Mouse (Mus musculus): ENCODE measurements around the gene Zmynd8. TPM values are rescaled to one million over a fixed set of nuclear protein-coding genes. Genes with fewer than 3 reads are reported as not detected.

Zmynd8 gene
- total RNA-seq, 2 experiments from 2014 or later = 13.1 to 23.3 TPM

DNA sequence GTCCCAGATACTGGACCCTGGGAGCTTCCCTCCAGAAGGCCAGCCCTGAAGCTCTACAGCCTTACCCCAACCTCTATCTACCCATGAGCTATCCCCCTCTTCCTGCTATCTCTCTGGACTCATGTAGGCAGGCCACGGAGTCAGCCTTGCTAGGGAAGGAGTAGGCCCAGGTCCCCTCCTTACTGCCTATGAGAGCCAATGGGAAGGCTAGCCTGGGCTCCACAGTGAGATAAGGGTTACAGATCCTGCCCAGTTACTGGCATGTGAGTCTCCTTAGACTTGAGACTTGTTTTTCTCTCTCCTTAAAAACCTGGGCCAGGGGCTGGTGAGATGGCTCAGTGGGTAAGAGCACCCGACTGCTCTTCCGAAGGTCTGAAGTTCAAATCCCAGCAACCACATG, 5.6 kb downstream of the Zmynd8 start:
- TF ChIP-seq CTCF (IDR thresholded peaks at IDR 0.05) = no peak
- no peak for DNase-seq
- Histone ChIP-seq H3K27ac (no peak overlapping the region), H3K4me3 (no peak overlapping the region)
- intact Hi-C loops (cut with DNase I) = no loop called here

DNA sequence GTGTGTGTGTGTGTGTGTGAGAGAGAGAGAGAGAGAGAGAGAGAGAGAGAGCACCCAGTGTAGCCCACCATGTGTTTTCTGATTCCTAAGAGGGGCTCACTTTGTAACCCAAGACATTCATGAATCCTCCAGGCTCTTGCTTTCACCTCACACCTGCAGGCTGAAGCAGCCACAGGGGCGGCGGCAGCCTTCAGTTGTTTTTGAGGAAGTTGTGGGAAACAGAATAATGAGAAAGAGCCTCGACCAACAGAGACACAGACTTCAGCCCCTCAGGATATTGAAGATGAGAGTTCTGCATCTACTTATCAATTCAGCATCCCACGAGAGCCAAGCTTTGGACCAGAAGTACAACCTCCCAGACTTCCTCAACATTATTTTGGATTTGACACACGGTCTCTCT, 6.2 kb downstream of the Zmynd8 start:
- no peak for DNase-seq
- no peak for TF ChIP-seq CTCF (IDR thresholded peaks at IDR 0.05)
- no peak overlapping the region for H3K27ac ChIP-seq
- H3K4me3 ChIP-seq = no peak overlapping the region
- intact Hi-C loops (cut with DNase I) = no loop called here

DNA sequence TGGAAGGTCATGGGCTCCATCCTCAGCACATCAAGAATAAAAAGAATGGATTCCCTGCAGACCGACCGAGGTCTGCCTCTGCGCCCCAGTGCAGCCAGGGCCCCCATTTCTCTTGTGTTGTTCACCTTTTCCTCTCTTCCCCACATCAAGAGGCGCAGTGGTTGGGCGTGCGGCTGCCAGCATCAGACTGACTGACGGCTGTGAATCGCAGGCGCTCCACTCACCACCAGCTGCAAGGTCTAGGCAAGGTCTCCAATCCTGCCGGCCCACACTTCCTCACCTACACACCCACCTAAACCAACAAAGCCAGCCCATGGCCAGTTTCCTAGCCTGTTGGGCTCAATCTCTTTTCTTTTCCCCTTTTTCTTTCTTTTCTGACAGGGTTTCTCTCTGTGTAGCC, 8.4 kb downstream of the Zmynd8 start:
- no peak overlapping the region for H3K4me3 ChIP-seq
- intact Hi-C loops (cut with DNase I) = no loop called here
- no peak for TF ChIP-seq CTCF (IDR thresholded peaks at IDR 0.05)
- DNase-seq = no peak
- H3K27ac ChIP-seq = no peak overlapping the region

DNA sequence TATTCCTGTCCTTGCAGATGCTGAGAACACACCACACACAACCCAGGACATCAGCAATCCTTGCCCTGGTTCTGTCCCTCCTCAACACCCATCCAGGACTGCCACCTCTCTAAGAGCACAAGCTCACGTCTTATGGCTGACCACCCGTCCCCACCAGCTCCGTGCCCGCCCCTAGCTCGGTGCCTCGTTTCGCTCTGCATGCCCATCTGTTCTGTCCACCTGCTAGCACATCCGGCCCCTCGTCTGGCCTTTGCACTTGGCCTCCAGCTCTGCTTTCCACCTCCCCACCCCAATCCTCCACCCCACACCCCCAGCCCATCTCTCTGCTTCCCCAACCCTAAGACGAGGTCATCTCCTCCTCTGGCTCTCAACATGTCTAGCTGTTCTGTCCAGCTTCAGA, 8.9 kb downstream of the Zmynd8 start:
- no peak overlapping the region for H3K4me3 ChIP-seq
- intact Hi-C loops (cut with DNase I) = no loop called here
- no peak overlapping the region for H3K27ac ChIP-seq
- DNase-seq = no peak
- no peak for TF ChIP-seq CTCF (IDR thresholded peaks at IDR 0.05)

DNA sequence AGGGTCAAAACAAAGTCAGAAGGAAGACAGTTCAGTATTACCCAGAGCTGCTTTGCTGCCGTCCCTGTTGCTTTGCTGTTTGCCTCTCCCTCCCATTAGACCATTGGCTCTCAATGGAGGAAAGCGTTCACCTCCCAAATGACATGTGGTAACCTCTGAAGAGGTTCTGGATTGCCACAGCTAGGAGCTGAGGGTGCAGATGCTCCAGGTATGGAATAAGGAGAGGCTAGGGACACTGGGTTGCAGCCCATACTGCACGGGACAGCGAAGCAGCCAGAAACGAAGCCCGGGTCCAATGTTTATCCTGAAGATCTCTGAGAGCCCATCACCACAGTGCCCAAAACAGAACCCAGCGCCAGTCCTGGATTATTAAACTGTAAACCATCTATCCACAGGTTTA, 9.6 kb downstream of the Zmynd8 start:
- intact Hi-C loops (cut with DNase I) = no loop called here
- TF ChIP-seq CTCF (IDR thresholded peaks at IDR 0.05) = no peak
- no peak for DNase-seq
- no peak overlapping the region for H3K4me3 ChIP-seq
- H3K27ac ChIP-seq = peak overlapping the region; percentile 31

DNA sequence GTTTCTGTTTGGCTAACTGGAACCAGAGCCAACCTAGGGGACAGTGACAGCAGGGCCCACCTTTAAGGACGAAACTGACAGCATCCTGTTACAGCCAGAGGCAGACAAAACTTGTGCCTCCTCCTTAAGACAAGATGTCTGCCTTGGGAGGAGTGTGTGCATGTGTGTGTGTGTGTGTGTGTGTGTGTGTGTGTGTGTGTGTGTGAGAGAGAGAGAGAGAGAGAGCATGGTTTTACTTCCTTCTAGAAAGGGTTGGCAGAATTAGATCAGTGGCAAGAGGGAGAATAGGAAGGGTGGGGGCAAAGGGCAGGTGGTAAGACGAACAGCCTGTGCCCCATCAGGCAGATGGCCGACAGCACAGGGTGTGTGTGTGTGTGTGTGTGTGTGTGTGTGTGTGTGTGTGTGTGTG, 10.0 kb downstream of the Zmynd8 start:
- Histone ChIP-seq H3K4me3 (no peak overlapping the region), H3K27ac (peak overlapping the region; percentile 98)
- intact Hi-C loops (cut with DNase I) = no loop called here
- DNase-seq = no peak
- TF ChIP-seq CTCF (IDR thresholded peaks at IDR 0.05) = no peak

DNA sequence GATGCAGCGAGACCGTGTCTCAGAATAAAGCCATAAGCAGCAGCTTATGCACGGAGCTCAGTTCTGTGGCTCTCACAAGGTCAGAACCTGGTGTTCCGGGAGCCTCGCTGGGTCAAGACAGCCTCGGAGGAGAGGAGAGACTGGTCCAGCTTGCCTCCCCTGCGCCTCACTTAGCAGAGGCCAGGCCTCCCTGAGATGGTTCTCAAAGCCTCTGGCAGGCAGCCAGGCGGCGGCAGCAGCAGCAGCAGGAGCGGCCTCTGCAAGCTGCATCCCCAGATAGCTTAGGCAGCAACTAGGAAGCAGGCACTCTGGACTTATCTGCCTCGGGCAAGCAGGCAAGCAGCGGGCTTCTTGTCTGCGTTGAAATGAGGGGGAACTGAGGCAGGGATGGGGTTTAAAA, 10.4 kb downstream of the Zmynd8 start:
- peak; percentile 81 for DNase-seq
- intact Hi-C loops (cut with DNase I) = no loop called here
- H3K27ac ChIP-seq = peak overlapping the region; percentile 98
- TF ChIP-seq CTCF (IDR thresholded peaks at IDR 0.05) = no peak
- H3K4me3 ChIP-seq = no peak overlapping the region

DNA sequence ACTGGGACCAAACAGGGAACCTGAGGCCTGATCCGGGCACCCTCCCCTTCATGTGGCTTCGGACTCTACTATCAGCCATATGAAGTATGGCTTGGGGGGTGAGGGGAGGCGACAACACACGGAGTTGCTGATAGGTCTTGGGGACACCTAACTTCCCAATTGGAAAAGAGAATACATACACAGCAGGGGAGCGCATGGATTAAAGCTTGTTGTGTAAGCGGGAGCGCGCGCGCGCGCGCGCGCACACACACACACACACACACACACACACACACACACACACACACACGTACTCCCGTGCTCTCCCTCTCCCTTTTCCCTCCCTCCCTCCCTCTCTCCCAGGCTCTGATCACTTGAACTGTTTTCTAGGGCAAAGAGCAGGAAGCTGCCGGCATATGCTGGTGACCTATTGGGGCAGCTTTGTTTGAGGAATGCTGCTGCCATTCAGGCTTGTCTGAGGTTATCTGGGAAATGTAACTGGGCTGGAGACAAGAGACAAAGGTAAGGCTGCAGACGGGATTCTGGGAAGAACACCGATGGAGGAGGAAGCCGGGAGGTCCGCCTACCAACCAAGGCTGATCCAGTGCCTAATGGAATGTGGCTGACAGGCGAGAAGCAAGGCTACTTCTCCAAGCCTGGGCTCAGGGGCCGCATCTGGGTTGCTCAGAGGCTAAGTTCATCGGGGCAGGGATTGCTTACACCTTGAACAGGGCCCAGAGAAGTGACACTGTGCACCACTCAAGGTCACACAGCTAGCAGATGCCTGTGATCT, 11.8 kb downstream of the Zmynd8 start:
- peak overlapping the region; percentile 98 for H3K27ac ChIP-seq

DNA sequence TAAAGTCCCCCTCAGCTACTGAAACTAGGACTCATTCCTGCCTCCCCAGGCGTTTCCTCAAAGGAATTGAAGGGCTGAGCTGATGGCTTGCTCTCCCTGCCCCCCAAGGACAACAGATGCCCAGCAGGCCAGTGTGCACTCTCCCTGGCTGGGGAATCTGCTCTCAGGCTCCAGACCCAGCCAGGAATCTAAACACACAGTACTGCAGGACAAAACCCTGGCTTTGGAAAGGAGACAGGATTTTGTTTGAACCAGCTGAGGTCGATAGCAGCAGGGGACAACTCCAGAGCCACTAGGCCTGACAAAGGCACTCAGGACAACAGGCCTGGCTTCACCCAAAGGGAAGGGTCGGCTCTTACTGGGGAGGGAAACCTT, 12.3 kb downstream of the Zmynd8 start:
- no peak overlapping the region for H3K4me3 ChIP-seq
- TF ChIP-seq CTCF (IDR thresholded peaks at IDR 0.05) = no peak
- DNase-seq = no peak
- H3K27ac ChIP-seq = peak overlapping the region; percentile 98
- intact Hi-C loops (cut with DNase I) = no loop called here

More for the DNA sequence above, 11.8 kb downstream of the Zmynd8 start:
- DNase-seq = peak; percentile 54
- TF ChIP-seq CTCF (IDR thresholded peaks at IDR 0.05) = no peak
- intact Hi-C loops (cut with DNase I) = no loop called here
- H3K4me3 ChIP-seq = no peak overlapping the region

DNA sequence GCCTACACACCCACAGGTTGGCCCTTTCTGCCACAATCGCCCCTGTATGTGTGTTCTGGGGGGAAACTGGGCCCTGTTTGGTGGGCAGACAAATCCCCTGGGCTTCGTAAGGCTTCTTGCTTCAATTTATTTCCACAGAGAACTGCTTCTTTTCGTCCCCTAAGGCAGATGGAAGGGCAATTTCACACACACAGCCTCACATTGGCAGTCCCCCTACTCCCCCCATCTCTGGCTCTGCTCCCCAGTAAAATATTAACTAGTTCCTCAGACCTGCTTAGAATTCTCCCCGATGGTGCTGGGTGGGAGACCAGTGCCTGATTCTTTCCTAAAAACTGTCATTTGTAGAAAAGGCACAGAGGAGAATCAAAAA, 12.9 kb downstream of the Zmynd8 start:
- H3K4me3 ChIP-seq = no peak overlapping the region
- H3K27ac ChIP-seq = peak overlapping the region; percentile 98
- DNase-seq = no peak
- intact Hi-C loops (cut with DNase I) = no loop called here
- TF ChIP-seq CTCF (IDR thresholded peaks at IDR 0.05) = no peak

DNA sequence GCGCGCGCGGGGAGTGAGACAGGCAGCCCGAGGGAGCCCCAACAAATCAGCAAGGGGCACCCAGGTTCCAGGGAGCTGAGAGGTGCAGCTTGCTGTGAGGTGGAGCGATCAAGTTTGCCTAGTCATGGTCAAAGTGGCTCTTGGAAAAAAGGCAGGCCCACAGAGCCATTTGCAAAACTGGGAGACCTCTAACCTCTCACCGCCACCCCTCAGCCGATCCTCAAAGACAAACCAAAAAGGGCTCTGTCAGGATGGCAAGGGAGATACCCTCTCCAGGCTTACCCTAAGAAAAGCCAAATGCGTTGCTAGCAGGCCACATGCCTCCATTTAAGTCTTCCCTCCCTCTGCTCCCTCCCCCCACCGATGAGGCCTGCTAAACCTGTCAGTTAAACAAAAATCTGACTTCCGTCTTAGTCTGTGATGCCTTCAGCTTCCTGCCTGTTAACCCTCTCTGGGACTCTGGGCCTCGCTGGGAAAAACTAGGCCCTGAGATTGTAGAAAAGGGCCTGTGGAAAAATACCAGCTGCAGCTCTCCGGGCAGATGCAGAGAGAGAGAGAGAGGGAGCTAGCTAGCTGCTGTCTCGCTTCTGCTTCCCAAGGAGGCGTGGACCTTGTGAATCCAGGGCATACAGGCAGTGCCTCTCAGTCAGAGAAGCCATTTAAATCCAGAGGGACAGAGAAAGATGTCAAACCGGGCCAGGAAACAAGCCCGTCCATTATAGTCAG, 13.4 kb downstream of the Zmynd8 start:
- Histone ChIP-seq H3K27ac (peak overlapping the region; percentile 98), H3K4me3 (peak overlapping the region; percentile 70)
- TF ChIP-seq CTCF (IDR thresholded peaks at IDR 0.05) = no peak
- peak; percentile 62 for DNase-seq
- intact Hi-C loops (cut with DNase I) = no loop called here

DNA sequence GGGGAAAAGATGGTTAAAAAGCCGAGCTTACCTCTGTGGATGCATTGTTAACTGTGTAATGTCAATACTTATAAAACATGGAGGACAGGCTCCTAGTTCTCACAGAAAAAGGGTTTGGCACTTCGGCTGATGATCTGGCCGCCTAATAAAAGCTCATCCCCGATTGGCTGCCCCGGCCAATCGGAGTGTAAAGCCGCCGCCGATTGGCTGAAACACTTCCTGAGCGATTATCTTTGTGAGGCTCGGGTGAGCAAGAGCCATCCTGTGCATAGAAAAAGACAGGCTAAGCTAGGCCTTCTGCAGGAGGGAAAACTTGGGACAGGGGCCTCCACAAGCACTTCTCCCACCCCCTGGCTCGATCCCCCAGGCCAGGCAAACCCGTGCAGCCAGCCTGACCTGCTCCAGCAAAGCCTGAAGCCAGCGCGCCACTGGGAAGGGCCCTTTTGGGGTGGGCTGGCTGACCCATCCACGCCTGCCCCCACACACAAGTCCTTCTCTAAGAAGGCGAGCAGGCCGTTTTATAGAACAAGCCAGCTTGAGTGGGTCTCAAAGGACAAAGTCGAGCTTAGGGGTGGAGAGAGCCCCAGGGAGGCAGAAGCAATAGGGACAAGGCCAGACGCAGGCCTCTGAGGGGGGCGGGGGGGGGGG, 14.1 kb downstream of the Zmynd8 start:
- intact Hi-C loops (cut with DNase I) = no loop called here
- no peak for TF ChIP-seq CTCF (IDR thresholded peaks at IDR 0.05)
- Histone ChIP-seq H3K27ac (peak overlapping the region; percentile 98), H3K4me3 (peak overlapping the region; percentile 70)
- DNase-seq = peak; percentile 91

DNA sequence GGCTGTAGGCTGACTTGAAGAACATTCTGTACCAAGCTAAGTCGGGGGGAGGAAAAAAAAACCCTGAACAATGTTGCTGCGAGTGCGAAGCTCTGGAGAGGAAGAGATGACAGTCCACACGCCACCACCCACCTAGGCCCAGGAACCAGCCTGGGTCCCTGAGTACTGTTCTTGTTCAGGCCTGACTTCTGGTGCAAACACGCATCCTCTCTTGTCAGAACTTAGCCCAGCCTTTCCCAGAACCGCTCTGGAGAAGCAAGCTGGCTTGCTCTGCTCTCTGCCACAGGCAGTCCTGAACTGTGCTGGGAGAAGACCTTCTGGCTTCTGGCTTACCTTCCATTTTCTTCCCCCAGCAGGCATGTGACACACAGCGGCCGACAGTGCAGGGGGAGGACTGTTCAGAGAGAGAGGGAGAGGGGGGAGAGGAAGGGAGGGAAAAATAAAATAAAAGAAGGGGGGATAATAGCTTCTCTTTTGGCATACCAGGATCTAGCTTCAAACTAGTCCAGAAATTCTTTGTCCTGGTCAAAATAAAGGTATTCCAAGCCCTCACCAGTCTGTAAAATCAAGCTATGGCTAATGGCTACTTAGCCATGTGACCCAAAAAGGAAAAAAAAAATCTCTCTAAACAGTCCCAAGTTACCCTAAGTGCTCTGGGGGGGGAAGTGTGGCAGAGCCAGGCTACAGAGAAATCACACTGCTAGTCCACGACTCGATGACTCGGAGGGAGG, 14.8 kb downstream of the Zmynd8 start:
- H3K27ac ChIP-seq = peak overlapping the region; percentile 98
- H3K4me3 ChIP-seq = peak overlapping the region; percentile 70
- DNase-seq = peak; percentile 53
- intact Hi-C loops (cut with DNase I) = no loop called here
- TF ChIP-seq CTCF (IDR thresholded peaks at IDR 0.05) = no peak

Data from gastrocnemius, adult 2 months (tissue).